Mouse (Mus musculus): Measurements from ENCODE around the gene Col6a5.

Gene Col6a5

GRCm38 (mm10) chr9:105960533-105960932 is at the start of gene Col6a5:
TSS of gene Col6a5 (minus strand) at chr9:105960643.
- DNase-seq (ENCODE audit: low read depth, low spot score) = no peak

- no peak for DNase-seq (ENCODE audit: low read depth, low spot score)
These were observed 37.5 kb upstream of the Col6a5 start for GRCm38 (mm10) chr9:105997955-105998354.

GRCm38 (mm10) chr9:105992425-105992824 is 32.0 kb upstream of the Col6a5 start:
- DNase-seq (ENCODE audit: low read depth, low spot score) = no peak

- no peak for DNase-seq (ENCODE audit: low read depth, low spot score)
These were observed 29.7 kb upstream of the Col6a5 start for GRCm38 (mm10) chr9:105990099-105990498.

GRCm38 (mm10) chr9:105989468-105989867 is 29.0 kb upstream of the Col6a5 start:
- DNase-seq (ENCODE audit: low read depth, low spot score) = peak; percentile 74

GRCm38 (mm10) chr9:105988096-105988495 is 27.7 kb upstream of the Col6a5 start:
- DNase-seq (ENCODE audit: low read depth, low spot score) = peak; percentile 24

GRCm38 (mm10) chr9:105984931-105985519 is 24.6 kb upstream of the Col6a5 start:
- no peak for DNase-seq (ENCODE audit: low read depth, low spot score)

- no peak for DNase-seq (ENCODE audit: low read depth, low spot score)
These were observed 18.0 kb upstream of the Col6a5 start for GRCm38 (mm10) chr9:105978479-105978878.

GRCm38 (mm10) chr9:105976871-105977270 is 16.4 kb upstream of the Col6a5 start:
- DNase-seq (ENCODE audit: low read depth, low spot score) = no peak

GRCm38 (mm10) chr9:105976314-105976713 is 15.9 kb upstream of the Col6a5 start:
- no peak for DNase-seq (ENCODE audit: low read depth, low spot score)

- no peak for DNase-seq (ENCODE audit: low read depth, low spot score)
These were observed 13.3 kb upstream of the Col6a5 start for GRCm38 (mm10) chr9:105973736-105974135.

GRCm38 (mm10) chr9:105972031-105972430 is 11.6 kb upstream of the Col6a5 start:
- DNase-seq (ENCODE audit: low read depth, low spot score) = no peak

GRCm38 (mm10) chr9:105971351-105971894 is 11.0 kb upstream of the Col6a5 start:
- DNase-seq (ENCODE audit: low read depth, low spot score) = no peak

- DNase-seq (ENCODE audit: low read depth, low spot score) = no peak
These were observed 10.5 kb upstream of the Col6a5 start for GRCm38 (mm10) chr9:105970901-105971300.

GRCm38 (mm10) chr9:105967976-105968375 is 7.5 kb upstream of the Col6a5 start:
- no peak for DNase-seq (ENCODE audit: low read depth, low spot score)

GRCm38 (mm10) chr9:105959116-105959515 is 1.3 kb downstream of the Col6a5 start:
- no peak for DNase-seq (ENCODE audit: low read depth, low spot score)

- DNase-seq (ENCODE audit: low read depth, low spot score) = no peak
These were observed 10.7 kb downstream of the Col6a5 start for GRCm38 (mm10) chr9:105949755-105950154.

- DNase-seq (ENCODE audit: low read depth, low spot score) = no peak
These were observed 12.9 kb downstream of the Col6a5 start for GRCm38 (mm10) chr9:105947577-105947976.

- no peak for DNase-seq (ENCODE audit: low read depth, low spot score)
These were observed 26.6 kb downstream of the Col6a5 start for GRCm38 (mm10) chr9:105933816-105934215.

- DNase-seq (ENCODE audit: low read depth, low spot score) = no peak
These were observed 31.2 kb downstream of the Col6a5 start for GRCm38 (mm10) chr9:105929287-105929686.

- DNase-seq (ENCODE audit: low read depth, low spot score) = no peak
These were observed 31.9 kb downstream of the Col6a5 start for GRCm38 (mm10) chr9:105928406-105929071.

- DNase-seq (ENCODE audit: low read depth, low spot score) = no peak
These were observed 36.8 kb downstream of the Col6a5 start for GRCm38 (mm10) chr9:105923659-105924058.

GRCm38 (mm10) chr9:105915186-105915585 is 45.3 kb downstream of the Col6a5 start:
- no peak for DNase-seq (ENCODE audit: low read depth, low spot score)
